Mouse (Mus musculus): ENCODE measurements at regions not wholly inside any gene's neighbourhood (a gene's known extent, or its start where the extent isn't known, plus 50 kb on each side); places are given as distances from the start of the nearest gene placed in this dataset.

DNA sequence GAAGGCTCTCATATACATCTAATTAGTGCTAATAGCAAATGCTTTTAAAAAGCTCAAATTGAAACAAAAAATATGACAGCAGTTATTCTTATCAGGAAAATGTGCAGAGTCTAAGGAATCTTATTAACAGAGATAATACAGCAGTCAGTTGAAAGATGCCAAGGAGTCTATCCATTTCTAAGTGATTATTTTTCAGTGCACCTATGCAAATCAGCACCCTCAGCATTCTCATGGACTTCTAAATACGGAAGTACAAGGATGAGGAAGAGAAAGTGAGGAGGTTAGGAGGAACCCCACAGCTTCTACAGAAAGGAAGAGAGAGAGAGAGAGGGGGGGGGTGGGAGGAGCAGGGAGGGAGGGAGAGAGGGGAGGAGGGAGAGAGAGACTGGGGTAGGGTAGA, 175.5 kb upstream of the Tusc1 start (continued):
- TF ChIP-seq EP300 (IDR thresholded peaks at IDR 0.05; ENCODE audit: low read depth in 1 of 2, low read length in 2 of 2): peak; percentile 75 to 80

DNA sequence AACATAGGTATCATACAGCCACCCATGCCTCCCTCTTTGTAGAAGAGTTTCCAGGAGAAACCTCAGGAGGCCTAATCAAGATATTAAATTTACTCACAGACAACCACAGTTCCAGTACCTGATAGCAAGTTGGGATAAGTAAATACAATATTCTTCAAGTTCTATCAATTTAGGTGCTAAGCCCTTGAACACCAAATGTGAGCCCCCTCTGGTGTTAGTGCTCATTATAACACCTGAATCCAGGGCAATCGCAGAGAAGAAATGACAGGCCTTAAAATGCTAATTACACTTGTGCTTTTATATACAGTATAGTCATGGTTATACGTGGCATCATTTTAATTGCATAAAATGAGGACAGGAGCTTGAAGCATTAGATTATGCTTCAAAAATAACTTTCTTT, 161.6 kb upstream of the Tusc1 start:
- no peaks in the 10 kb centered on the region for H3K27me3 ChIP-seq (ENCODE audit: control insufficient read depth in 1 of 2, insufficient read depth in 2 of 2, low read length in 2 of 2)
- H3K36me3 ChIP-seq (ENCODE audit: control insufficient read depth in 1 of 2, insufficient read depth in 2 of 2, low read length in 2 of 2): no peaks in the 10 kb centered on the region; a peak in 2 of 4 replicates
- no peak overlapping the region for H3K4me3 ChIP-seq (ENCODE audit: control insufficient read depth in 1 of 2, insufficient read depth in 1 of 2, low read depth in 2 of 2, low read length in 2 of 2)
- DNase-seq (ENCODE audit: low read depth, low spot score): peak; percentile 62
- H3K4me1 ChIP-seq (ENCODE audit: control insufficient read depth in 1 of 2, insufficient read depth in 2 of 2, low read length in 2 of 2): no peaks in the 10 kb centered on the region; a peak in 1 of 4 replicates
- TF ChIP-seq ETS1 (IDR thresholded peaks at IDR 0.05; ENCODE audit: low read depth, low read length): no peak
- TF ChIP-seq KAT2A (conservative IDR thresholded peaks at IDR 0.05; ENCODE audit: low read depth, low read length): no peak
- no peak for TF ChIP-seq SIN3A (IDR thresholded peaks at IDR 0.05; ENCODE audit: low read length)
- peak; percentile 75 for TF ChIP-seq RAD21 (IDR thresholded peaks at IDR 0.05; ENCODE audit: low read depth, low read length)
- no peak for TF ChIP-seq POLR2A (IDR thresholded peaks at IDR 0.05; ENCODE audit: control insufficient read depth in 1 of 2, insufficient read depth in 1 of 2, low read depth in 1 of 2, low read length in 2 of 2, poor library complexity in 1 of 2)
- TF ChIP-seq TBP (IDR thresholded peaks at IDR 0.05; ENCODE audit: low read depth, low read length): no peak
- TF ChIP-seq CTCF (IDR thresholded peaks at IDR 0.05 in 2 of 3, conservative IDR thresholded peaks at IDR 0.05 in 1 of 3; ENCODE audit: control insufficient read depth in 1 of 3, insufficient read depth in 1 of 3, low read depth in 2 of 3, low read length in 3 of 3, poor library complexity in 1 of 3, severe bottlenecking in 1 of 3): peak; percentile 19 to 64 (median 31); a peak in 5 of 6 replicates
- no peak for TF ChIP-seq TCF12 (IDR thresholded peaks at IDR 0.05; ENCODE audit: low read depth, low read length)
- TF ChIP-seq MYB (IDR thresholded peaks at IDR 0.05; ENCODE audit: low read depth, low read length): no peak
- TF ChIP-seq CHD1 (IDR thresholded peaks at IDR 0.05; ENCODE audit: low read depth, low read length): no peak
- TF ChIP-seq MYC (IDR thresholded peaks at IDR 0.05; ENCODE audit: low read depth, low read length): no peak
- TF ChIP-seq EP300 (IDR thresholded peaks at IDR 0.05; ENCODE audit: low read depth in 1 of 2, low read length in 2 of 2): no peak
- TF ChIP-seq NRF1 (IDR thresholded peaks at IDR 0.05; ENCODE audit: insufficient read depth, low read depth, low read length, poor library complexity, severe bottlenecking): no peak
- TF ChIP-seq CHD2 (IDR thresholded peaks at IDR 0.05; ENCODE audit: low read length): no peak
- TF ChIP-seq ELF1 (IDR thresholded peaks at IDR 0.05; ENCODE audit: low read depth, low read length): no peak
- TF ChIP-seq HCFC1 (IDR thresholded peaks at IDR 0.05; ENCODE audit: low read depth, low read length): no peak
- no peak for TF ChIP-seq E2F4 (IDR thresholded peaks at IDR 0.05; ENCODE audit: borderline replicate concordance, low read depth, low read length)
- TF ChIP-seq TAL1 (IDR thresholded peaks at IDR 0.05; ENCODE audit: low read length): no peak
- no peak for TF ChIP-seq NELFE (IDR thresholded peaks at IDR 0.05; ENCODE audit: low read depth, low read length)
- TF ChIP-seq USF2 (IDR thresholded peaks at IDR 0.05; ENCODE audit: borderline replicate concordance in 1 of 2, insufficient read depth in 1 of 2, low read depth in 1 of 2, low read length in 2 of 2): no peak
- no peak for TF ChIP-seq ZKSCAN1 (IDR thresholded peaks at IDR 0.05; ENCODE audit: low read depth, low read length)
- no peak for TF ChIP-seq MAX (IDR thresholded peaks at IDR 0.05; ENCODE audit: low read length)
- TF ChIP-seq SMC3 (IDR thresholded peaks at IDR 0.05; ENCODE audit: low read depth, low read length): peak; percentile 79
- TF ChIP-seq POLR2AphosphoS5 (IDR thresholded peaks at IDR 0.05; ENCODE audit: borderline replicate concordance, low read depth, low read length): no peak
- no peak for TF ChIP-seq ZNF384 (IDR thresholded peaks at IDR 0.05; ENCODE audit: low read depth, low read length)
- no peak for TF ChIP-seq GABPA (IDR thresholded peaks at IDR 0.05; ENCODE audit: low read depth, low read length)
- TF ChIP-seq MAZ (IDR thresholded peaks at IDR 0.05; ENCODE audit: low read depth, low read length): no peak
- TF ChIP-seq MXI1 (IDR thresholded peaks at IDR 0.05; ENCODE audit: low read depth, low read length): no peak
- no peak for TF ChIP-seq BHLHE40 (IDR thresholded peaks at IDR 0.05; ENCODE audit: borderline replicate concordance, low read depth, low read length)
- TF ChIP-seq JUND (IDR thresholded peaks at IDR 0.05; ENCODE audit: low read depth, low read length): no peak
- peak; percentile 69 for TF ChIP-seq ZC3H11A (IDR thresholded peaks at IDR 0.05; ENCODE audit: low read depth, low read length)
- TF ChIP-seq POLR2AphosphoS2 (IDR thresholded peaks at IDR 0.05; ENCODE audit: low read length): no peak
- TF ChIP-seq USF1 (IDR thresholded peaks at IDR 0.05; ENCODE audit: low read depth, low read length): no peak
- no peak for TF ChIP-seq MAFK (IDR thresholded peaks at IDR 0.05; ENCODE audit: borderline replicate concordance, low read depth, low read length)
- no peak for TF ChIP-seq RCOR1 (IDR thresholded peaks at IDR 0.05; ENCODE audit: low read depth, low read length)
- TF ChIP-seq MEF2A (IDR thresholded peaks at IDR 0.05; ENCODE audit: extremely low read depth, insufficient replicate concordance, low read depth, low read length, poor library complexity, severe bottlenecking): no peak
- H3K9ac ChIP-seq (ENCODE audit: control insufficient read depth, low read depth, low read length, poor library complexity, severe bottlenecking): no peak overlapping the region
- H3K27ac ChIP-seq (ENCODE audit: control insufficient read depth, low read depth, low read length): no peak overlapping the region
- H3K9me3 ChIP-seq (replicated peaks; ENCODE audit: insufficient read depth, low read length): no peaks in the 10 kb centered on the region
- no peaks in the 10 kb centered on the region for H3K79me2 ChIP-seq (ENCODE audit: control insufficient read depth, insufficient read depth, low read length, poor library complexity)
